Mouse (Mus musculus) B cell, adult 2 months (primary cell): ENCODE measurements around the gene Frmd5.
A peak's percentile ranks its signal among the peaks of the same experiment; 100 is the strongest.
"Not testable (repeated sequence)": the region's sequence is repeated elsewhere in the genome, so short reads cannot be mapped to it uniquely, and the experiment has no call there.

Source experiments
- DNase-seq, 2 experiments: peaks; one replicate each; pipeline ENCODE4 v3.0.0; 2022

The Frmd5 gene

DNA sequence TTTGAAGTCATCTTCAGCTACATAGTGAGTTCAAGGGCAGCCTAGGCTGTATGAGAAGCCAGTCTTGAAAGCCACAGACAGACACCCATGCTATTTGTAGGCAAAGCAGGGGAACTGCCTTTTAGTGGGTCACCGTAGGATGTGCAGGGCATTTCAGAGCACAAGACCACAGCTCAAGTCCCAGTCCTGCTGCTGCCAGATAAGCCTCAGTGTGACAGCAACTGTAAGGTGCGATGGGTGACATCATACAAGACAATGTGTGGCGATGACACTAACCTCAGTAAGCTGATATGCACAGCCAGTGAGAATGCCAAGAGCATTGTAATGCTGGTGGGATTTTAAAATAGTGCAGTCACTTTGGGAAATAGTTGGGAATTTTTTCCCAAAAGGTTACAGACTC, 243.8 kb downstream of the Frmd5 start:
- no peak for DNase-seq

GRCm38 (mm10) chr2:121551271-121551670, 255.6 kb downstream of the Frmd5 start:
- DNase-seq: no peak

DNA sequence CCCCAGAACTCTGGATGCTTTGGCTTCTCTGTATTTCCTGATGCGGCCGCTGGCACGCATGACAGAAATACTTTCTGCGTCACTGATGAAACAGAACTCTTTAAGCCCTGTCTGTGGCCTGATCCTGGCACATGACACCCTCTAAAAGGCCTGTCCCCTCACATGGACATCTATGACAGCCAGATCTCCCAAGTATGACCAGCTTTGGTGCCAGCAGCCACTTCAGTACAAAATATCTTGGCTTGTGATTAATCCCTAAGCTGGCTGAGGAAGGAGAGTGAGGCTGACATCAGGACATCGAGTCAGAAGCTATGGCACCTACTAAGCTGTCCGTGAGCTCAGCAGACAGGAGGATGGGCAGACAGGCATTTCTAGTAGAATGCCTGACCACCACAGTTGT, 257.3 kb downstream of the Frmd5 start:
- no peak for DNase-seq

GRCm38 (mm10) chr2:121544829-121545228, 262.1 kb downstream of the Frmd5 start:
- DNase-seq: no peak

DNA sequence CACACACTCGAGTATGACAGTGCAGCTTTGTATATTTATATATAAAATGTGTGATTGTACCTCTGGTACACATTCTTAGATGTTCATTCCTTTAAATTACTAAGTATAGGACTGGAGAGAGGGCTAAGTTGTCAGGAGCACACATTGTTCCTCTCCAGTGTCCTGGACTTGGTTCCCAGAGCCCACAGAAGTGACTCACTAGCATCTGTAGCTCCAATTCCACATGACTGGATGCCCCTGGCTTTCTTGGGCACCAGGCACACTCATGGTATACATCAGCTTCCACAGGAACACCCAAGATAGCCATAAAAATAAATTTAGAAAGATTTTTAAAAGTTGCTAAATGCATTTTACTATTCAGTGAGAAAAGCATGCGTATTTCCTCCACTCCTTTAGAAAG, 281.8 kb downstream of the Frmd5 start:
- no peak for DNase-seq

DNA sequence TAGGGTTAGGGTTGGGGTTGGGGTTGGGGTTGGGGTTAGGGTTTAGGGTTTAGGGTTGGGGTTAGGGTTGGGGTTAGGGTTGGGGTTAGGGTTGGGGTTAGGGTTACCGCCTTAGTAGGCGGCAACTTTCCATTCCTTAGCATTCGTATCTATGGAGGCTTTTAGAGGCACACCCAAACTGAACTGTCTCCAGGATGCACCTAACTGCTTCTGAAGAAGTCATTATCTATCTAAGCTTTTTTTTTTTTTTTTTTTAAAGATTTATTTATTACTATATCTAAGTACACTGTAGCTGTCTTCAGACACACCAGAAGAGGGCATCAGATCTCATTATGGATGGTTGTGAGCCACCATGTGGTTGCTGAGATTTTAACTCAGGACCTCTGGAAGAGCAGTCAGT, 284.1 kb downstream of the Frmd5 start:
- not testable (repeated sequence) for DNase-seq

GRCm38 (mm10) chr2:121522006-121522405, 284.9 kb downstream of the Frmd5 start:
- no peak for DNase-seq

DNA sequence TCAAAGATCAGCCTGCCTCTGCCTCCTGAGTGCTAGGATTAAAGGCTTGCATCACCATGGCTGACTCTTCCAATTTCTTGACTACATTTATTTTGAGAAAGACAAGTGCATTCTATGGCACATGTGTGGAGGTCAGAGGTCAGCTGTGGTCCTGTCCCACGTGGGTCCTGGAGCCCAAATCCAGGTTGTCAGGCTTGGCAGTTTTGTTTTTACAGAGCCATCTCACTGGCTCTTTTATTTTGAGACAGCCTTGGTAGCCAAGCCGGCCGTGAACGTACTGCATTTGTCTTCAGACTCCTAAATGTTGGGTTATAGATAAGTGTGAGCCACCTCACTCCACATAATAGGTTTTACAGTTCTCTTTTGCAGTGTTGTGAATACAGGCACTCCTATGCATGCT, 288.2 kb downstream of the Frmd5 start:
- not testable (repeated sequence) for DNase-seq

DNA sequence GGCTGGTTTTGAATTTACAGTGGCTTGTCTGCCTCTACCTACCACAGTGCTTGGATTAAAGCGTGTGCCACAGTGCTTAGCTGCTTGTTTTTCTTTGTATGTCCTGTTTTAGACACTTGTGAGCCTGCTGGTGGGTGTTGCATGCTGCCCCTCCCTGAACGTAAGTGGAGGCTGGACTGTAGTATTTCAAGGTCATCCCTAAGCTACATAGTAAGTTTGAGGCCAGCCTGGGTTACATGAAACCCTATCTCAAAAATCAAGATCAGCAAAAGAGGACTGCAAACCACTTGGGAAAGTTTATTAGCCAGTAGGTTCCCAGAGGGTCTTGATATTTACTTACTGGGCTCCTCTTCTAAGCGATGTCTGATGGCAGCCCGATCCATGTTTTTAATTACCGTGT, 288.8 kb downstream of the Frmd5 start:
- no peak for DNase-seq

- DNase-seq: no peak
Measured at GRCm38 (mm10) chr2:121514211-121514610, 292.7 kb downstream of the Frmd5 start.

DNA sequence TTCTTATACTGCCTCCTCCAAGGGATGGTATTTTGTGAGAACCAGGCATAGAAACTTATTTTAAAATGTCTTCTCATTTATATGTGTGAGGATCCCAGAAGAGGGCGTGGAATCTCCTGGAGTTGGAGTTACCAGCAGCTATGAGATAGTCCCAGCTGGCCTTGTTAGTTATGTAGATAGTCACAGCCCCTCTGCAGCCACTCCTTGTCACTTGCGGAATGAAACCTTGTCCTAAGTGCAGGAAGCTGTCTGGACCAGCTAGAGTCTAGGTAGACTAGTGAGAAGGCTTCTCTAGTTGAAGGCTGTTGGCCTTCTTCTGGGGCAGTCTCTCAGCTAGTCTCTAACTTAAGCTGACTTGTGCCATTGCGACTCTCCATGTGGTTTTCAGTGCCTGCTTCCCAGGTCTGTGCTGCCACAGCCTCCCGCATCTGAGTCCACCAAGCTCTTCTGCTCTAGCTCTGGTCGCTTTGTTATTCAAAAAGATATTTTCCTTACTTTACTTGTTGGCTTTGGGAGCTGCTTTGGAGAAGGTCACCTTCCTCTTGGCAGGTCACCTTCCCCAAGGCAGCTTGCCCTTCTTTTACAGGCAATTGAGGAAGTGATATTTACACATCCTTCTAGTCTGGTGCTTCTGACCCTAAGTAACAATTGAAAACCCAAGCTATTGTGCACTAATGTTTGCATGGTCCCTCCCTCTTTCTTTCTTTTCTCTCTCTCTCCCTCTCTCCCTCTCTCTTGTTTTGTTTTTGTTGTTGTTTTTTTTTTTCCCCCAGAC, 293.7 kb downstream of the Frmd5 start:
- DNase-seq: not testable (repeated sequence)

DNA sequence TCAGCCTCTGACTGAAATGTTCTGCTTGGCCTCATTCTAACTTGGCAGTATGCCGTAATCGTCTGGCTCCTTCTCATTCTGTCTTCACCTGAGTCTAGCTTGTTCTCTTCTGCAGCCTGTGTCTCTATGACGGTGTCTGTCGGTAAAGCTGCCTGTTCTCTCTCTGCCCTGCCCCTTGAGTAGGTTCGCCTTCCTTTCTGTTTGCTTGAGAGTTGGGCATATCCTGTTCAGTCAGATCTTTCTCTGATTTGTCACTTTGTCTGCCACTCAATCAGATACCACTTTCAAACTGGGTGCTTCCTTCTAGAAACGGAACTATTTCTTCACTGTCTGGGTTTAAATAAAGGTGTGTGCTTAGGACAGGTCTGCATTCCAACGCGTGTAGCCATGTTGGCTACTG, 295.5 kb downstream of the Frmd5 start:
- no peak for DNase-seq

DNA sequence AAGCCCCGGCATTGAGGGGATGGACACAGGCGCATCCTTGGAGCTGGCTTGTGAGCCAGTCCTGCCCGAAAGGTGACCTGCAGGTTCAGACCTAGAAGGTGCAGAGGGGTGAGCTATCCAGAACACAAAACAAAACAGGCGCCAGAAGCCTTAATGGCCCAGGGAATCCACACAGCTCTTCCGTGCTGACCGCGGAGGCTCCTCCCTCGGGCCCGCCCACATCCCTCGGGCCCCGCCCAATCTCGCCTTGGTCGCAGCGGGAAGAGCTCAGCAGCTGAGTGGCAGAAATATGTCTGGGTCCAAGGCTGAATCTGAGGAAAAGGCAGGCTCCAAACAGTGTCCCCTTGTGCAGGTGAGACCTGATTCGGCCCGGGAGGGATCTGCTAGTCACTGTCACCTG, 297.3 kb downstream of the Frmd5 start:
- DNase-seq: peak; percentile 54 to 55

GRCm38 (mm10) chr2:121507951-121508330, 298.9 kb downstream of the Frmd5 start:
- no peak for DNase-seq

- DNase-seq: peak in 1 of 2 experiments; percentile 3
Measured at GRCm38 (mm10) chr2:121507173-121507950, 299.5 kb downstream of the Frmd5 start.

DNA sequence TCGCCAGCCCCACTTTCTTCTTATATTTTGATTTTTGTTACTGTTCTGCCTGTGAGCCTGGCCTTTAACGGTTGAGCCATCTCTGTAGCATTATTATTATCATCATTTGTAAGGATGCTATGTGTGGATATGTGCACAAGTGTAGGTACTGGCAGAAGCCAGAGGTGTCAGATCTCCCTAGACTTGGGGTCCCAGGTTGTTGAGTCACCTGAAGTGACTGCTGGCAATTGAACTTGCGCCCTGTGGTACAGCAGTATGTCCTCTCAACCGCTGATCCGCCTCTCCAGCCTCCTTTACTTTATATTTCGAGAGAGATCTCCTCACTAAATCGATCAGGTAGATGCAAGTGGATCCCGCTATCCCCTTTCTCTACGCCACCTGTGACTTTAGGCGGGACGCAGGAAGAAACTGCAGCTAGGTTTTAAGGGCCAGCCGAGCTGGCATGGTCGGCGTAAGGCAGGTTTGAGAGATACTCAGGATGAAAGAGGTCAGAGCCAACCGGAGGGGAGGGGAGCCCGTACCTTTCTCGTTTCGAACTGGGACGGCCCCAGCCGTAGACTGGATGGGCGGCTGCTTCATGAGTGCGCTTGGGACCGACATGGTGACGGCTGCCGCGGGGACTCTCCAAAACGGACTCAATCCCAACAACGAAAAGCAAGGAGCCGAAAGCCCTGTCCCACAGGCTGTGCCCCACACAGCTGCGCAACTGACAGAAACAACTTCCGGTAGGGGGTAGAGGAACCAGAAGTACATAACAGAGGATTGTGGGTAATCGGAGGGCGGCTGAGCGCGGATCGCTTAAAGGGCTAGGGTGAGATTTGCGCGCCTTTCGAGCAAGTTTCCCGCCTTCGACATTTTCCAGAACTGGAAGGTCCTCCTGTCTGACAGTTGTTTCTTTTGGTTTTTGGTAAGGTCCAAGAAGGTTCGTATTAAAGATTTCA, 300.7 kb downstream of the Frmd5 start, which contains the start of the genes Mfap1a and Wdr76:
TSS of gene Mfap1a (minus strand) at position 724 of the 941 bp plus-strand sequence.
TSS of gene Wdr76 (plus strand) at position 782 of the 941 bp plus-strand sequence.
- DNase-seq: peak; percentile 85 to 86

- not testable (repeated sequence) for DNase-seq
Measured at GRCm38 (mm10) chr2:121501550-121501949, 305.3 kb downstream of the Frmd5 start.
